Mouse (Mus musculus): Measurements from ENCODE around the gene Prdx6b.

The Prdx6b gene

DNA sequence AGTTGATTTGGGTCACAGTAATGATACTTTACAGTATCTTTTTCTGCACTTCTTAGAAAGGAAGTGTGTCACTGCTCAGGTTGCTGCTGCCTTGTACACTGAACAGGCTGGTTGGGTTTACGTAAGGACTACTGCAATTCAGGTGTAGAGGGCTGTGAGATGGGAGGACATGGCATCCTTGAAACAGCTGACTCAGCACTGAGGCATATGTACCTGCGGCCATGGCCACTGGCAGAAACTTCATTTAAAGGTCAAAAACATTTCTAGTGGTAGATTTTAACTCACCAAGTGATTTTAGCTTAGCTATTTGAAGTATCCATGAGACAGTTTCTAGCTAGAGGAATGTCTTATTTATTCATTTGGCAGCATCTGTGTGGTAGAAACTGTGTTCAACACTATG, 33.5 kb downstream of the Prdx6b start:
- DNase-seq (ENCODE audit: low read depth): no peak

DNA sequence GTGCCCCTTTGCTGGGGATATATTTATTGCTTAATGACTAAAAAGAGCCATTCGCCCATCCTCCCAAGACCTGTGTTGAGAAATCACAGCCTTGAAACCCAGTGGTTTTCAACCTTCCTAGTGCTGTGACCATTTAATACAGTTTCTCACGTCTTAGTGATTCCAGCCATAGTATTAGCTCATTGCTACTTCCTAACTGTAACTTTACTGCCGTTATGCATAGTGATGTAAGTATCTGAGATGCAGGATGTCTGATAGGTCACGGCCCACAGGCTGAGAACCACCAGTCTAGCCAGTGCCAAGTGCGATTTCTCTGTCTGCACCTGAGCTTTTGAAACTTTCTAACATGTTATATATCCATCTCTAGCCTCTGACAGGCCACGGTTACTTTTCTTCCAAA, 35.0 kb downstream of the Prdx6b start:
- no peak for DNase-seq (ENCODE audit: low read depth)

DNA sequence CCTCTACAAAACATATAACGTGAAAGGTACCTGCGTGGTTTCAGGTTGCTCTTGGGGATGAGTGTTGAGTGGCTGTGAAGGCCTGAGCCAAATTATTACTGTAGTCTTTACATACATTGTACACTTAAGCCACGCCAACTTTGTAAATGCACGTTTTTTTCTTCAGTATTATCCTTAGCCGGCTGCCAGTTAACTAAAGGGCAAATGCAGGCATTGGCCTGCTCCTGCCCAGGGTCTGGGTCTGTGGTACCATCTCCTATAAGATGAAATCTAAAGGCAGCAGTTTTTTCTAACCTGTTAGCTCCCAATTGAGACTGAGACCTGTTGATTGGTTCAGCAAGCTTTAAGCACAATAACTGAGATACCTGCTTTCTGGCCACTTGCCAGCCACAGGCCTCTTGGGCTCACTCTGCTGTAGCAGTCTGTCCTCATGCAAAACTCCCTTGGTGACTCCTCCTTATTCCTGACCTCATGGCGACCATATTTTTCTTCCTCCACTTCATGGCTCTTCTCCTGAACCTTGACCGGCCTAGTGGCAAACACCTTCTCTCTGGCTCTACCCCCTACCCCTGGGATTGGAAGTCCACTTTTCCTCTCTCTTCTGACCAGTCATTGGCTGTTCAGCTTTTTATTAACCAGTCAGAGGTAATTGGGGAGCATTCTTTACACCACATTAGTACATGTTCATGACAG, 36.8 kb downstream of the Prdx6b start:
- DNase-seq (ENCODE audit: low read depth): no peak

DNA sequence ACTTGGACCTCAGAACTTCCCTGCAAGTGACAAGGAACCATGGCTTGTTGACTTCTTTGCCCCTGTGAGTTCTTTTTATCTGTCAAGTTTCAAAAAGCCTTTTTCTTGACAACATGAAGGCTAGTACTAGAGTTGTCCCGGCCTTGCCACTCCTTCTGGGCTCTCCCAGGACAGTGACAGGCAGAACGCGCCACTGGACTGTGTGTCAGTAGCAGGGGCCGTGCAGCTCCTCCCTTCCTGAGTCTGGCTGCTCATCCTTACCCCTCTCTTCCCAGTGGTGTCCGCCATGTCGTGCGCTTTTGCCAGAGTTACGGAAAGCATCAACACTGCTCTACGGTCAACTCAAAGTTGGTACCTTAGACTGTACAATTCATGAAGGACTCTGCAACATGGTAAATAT, 48.3 kb downstream of the Prdx6b start:
- DNase-seq (ENCODE audit: low read depth): no peak

Measured in induced T-regulatory cell, adult 2 months (primary cell).